Mouse (Mus musculus) embryonic stem cell, embryonic (primary cell): ENCODE measurements at regions not wholly inside any gene's neighbourhood (a gene's known extent, or its start where the extent isn't known, plus 50 kb on each side); places are given as distances from the start of the nearest gene placed in this dataset.

Experiments used
- CTCF ChIA-PET, 4 experiments: fragments of 300-600 bp in 2 of 4; fragments of 350-600 bp in 2 of 4; sonication (Branson Sonifier 250); formaldehyde crosslinking; loops; one replicate each; lab custom pipeline; 2022; ENCODE audit warnings: inconsistent platforms in 2 of 4; lab: Charles Lee
- POLR2A ChIA-PET, 4 experiments: fragments of 300-600 bp in 2 of 4; fragments of 350-600 bp in 2 of 4; sonication (Branson Sonifier 250); formaldehyde crosslinking; loops; one replicate each; lab custom pipeline; 2022; ENCODE audit warnings: antibody characterized with exemption in 4 of 4, inconsistent platforms in 1 of 4; lab: Charles Lee

DNA sequence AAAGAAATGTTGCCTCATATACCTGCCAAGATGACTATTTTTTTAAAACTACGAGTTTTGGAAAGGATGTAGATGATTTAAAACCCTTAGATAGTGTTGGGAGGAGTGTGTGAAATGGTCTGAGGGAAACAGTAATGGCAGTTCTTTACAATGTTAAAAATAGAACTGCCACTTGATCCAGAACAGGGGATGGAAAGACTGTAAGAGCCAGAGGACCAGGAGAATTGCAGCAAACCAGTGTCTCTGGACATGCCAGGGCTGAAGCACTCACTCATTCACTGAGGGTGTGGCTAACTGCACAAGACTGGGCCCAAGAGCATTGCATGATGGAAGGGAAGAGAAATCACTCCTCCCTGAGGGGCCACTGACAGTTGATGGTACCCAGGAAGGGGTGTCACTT is 53.9 kb upstream of the Rasgef1b start:
- ChIA-PET POLR2A (no interaction called here), CTCF (no interaction called here)

DNA sequence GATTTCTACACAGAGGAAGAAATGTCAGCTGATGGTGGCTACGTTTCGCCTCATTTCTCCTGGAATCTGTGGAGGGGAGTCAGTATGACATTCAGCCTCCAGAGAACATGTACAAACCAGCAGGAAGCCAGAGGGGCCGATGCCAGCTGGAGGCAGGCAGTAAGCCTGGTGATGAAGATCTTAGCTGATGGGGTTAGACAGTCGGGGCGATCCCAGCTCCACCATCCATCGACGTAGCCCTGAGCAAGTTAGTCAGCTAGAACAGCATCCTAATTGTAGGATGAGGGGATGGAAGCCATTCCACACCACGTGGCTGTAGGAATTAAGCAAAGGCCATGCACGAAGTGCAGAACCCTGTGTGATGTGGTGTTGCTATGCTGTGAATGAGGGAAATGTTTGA is 57.0 kb upstream of the Rasgef1b start:
- ChIA-PET CTCF (no interaction called here), POLR2A (no interaction called here)

DNA sequence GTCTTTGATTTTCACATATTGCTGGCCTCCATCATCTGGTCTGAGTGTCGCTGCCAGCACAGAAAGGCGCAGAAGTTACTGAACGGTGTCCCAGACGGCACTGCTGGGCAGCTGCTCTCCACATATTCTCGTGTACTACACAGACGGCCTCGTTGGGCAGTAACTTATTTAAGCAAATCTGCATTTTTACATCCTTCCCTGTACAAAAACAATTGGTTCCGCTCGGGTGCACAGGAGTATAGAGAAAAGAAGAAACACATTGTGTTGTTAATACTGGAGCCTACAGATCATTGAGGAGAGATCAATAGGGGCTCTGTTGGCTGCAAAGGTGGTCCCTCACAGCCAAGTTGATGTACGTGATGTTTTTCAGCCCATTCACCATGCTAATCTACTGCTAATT is 58.4 kb upstream of the Rasgef1b start:
- CTCF ChIA-PET, result interaction anchor here in 1 of 4 experiments (0.6 kb wide), 1 partner anchor 36 kb away, joined by 7 read pairs; no protein-coding TSS in a partner anchor
- POLR2A ChIA-PET, result no interaction called here

GRCm38 (mm10) chr5:99787665-99788366 is 59.0 kb upstream of the Rasgef1b start:
- CTCF ChIA-PET, result interaction anchor here in 1 of 4 experiments (0.6 kb wide), 1 partner anchor 36 kb away, joined by 7 read pairs; no protein-coding TSS in a partner anchor
- POLR2A ChIA-PET, result no interaction called here

- ChIA-PET CTCF (interaction anchor here in 1 of 4 experiments (0.6 kb wide), 1 partner anchor 88 kb away, joined by 3 read pairs; no protein-coding TSS in a partner anchor), POLR2A (interaction anchor here in 1 of 4 experiments (0.6 kb wide), 1 partner anchor 315 kb away, joined by 3 read pairs; no protein-coding TSS in a partner anchor)
Observed at GRCm38 (mm10) chr5:99790733-99791132, 61.9 kb upstream of the Rasgef1b start.

- ChIA-PET POLR2A (no interaction called here), CTCF (no interaction called here)
Observed at GRCm38 (mm10) chr5:99800543-99800942, 71.7 kb upstream of the Rasgef1b start.

DNA sequence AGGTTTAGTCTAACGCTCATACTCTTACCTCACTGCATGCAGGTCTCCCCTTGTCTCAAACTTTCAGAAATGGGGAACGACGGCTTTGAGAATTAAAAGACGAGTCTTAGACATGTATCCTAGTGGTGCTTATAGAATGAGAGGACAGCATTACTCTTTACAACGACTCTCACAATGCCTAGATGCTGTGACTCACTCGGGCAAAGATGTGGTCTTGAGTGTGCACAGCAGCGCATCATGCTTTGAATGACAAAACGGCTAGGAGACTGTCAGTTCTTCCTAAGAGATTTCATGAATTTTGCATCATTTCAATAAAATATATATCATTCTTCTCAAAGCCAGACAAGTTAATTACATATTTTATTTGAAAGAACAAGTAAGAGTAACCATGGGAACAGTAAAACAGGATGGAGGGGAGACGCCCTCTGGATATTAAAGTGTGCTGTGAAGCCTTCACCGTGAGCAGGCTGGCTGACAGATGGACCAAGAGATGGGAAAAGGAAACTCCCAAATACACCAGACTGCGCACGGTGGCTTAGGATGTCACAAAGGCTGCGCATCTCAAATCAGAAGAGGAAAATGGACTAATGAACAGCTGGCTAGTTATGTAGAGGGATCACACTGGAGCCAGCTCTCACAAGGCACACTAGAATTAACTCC is 73.1 kb upstream of the Rasgef1b start:
- POLR2A ChIA-PET, result no interaction called here
- CTCF ChIA-PET, result interaction anchor here in 1 of 4 experiments (0.5 kb wide), 1 partner anchor 627 kb away, joined by 8 read pairs; no protein-coding TSS in a partner anchor

DNA sequence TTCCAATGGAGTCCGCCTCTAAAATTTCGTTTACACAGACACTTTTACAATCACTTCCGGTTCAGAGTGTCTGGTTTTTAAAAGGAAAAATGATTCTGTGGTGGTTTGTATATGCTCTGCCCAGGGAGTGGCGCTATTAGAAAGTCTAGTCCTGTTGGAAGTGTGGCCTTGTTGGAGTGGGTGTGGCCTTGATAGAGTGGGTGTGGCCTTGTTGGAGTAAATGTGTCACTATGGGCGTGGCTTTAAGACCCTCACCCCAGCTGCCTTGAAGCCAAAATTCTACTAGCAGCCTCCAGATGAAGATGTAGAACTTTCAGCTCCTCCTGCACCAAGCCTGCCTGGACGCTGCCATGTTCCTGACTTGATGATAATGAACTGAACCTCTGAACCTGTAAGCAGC is 79.2 kb upstream of the Vamp9 start:
- ChIA-PET POLR2A (no interaction called here), CTCF (no interaction called here)

- CTCF ChIA-PET, result no interaction called here
- POLR2A ChIA-PET, result interaction anchor here in 1 of 4 experiments (0.9 kb wide), 1 partner anchor 29 kb away, joined by 3 read pairs; no protein-coding TSS in a partner anchor
Observed at GRCm38 (mm10) chr5:99828516-99828915, 77.5 kb upstream of the Vamp9 start.

- CTCF ChIA-PET, result no interaction called here
- POLR2A ChIA-PET, result no interaction called here
Observed at GRCm38 (mm10) chr5:99838236-99838775, 67.7 kb upstream of the Vamp9 start.

DNA sequence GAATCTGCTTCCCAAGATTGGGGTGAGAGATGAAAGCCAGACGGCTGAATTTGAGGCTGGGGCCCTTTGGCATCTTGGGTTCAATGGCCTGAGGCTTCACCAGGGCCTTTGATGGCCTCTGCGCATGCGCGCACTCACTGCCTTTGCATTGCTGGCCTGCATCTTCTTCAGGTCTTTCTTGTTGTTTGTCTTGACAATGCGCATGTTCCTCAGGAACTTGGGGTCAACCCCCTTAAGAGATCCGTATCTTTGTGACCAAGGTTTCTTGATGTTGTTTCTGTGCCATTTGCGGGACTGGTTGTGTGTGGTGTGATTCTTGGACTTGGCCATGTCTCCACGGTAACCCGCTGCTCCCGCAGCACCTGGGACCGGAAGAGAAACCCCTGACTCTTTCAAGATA is 66.4 kb upstream of the Vamp9 start:
- POLR2A ChIA-PET, result no interaction called here
- CTCF ChIA-PET, result interaction anchor here in 1 of 4 experiments (0.7 kb wide), 1 partner anchor 89 kb away, joined by 5 read pairs; no protein-coding TSS in a partner anchor

DNA sequence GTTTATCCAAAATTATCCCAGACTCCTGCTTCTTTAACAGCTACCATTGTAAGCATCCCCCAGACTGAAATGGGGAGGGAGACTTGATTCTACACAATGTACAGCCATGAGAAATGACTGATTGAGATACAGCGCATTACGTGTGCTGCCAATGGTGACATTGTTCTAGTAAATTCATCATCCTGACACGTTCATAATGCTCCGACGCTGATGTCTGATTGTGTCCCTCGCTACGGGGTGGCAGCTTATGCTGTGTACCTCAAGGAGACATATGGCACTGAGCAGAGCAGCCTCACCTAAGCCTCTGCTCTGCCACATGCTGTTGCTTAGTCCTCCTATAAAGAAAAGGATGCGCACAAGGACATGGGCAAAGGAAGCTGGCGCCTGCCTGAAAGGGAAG is 65.2 kb upstream of the Vamp9 start:
- POLR2A ChIA-PET, result no interaction called here
- CTCF ChIA-PET, result no interaction called here

- ChIA-PET CTCF (interaction anchor here in 1 of 4 experiments (0.8 kb wide), 1 partner anchor 22 kb away, joined by 3 read pairs; no protein-coding TSS in a partner anchor), POLR2A (no interaction called here)
Observed at GRCm38 (mm10) chr5:99845565-99846255, 60.3 kb upstream of the Vamp9 start.

- CTCF ChIA-PET, result no interaction called here
- POLR2A ChIA-PET, result interaction anchor here in 1 of 4 experiments (0.6 kb wide), 1 partner anchor 125 kb away, joined by 3 read pairs; no protein-coding TSS in a partner anchor
Observed at GRCm38 (mm10) chr5:99848158-99848988, 57.7 kb upstream of the Vamp9 start.

GRCm38 (mm10) chr5:99849001-99849400 is 57.1 kb upstream of the Vamp9 start:
- CTCF ChIA-PET, result interaction anchor here in 1 of 4 experiments (0.9 kb wide), 1 partner anchor 242 kb away, joined by 3 read pairs; no protein-coding TSS in a partner anchor
- POLR2A ChIA-PET, result interaction anchor here in 1 of 4 experiments (0.6 kb wide), 1 partner anchor 124 kb away, joined by 3 read pairs; no protein-coding TSS in a partner anchor

DNA sequence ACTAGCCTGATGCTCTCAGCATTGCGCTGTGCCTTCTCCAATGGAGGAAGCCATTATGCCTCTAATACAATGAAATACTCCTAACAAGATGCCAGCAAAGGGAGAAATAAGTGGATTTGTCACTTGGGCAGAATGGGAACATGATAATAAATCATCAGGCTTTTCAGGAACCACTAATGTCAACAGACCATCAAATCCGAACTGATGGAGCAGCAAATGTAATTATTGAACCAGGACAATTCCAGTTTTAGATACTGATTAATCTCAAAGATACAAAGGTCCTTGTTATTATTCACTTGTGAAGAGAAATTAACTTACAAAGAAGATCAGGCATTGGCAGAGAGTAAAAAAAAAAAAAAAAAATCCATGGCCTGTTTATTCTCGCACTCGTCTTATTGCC is 53.7 kb upstream of the Vamp9 start:
- CTCF ChIA-PET, result no interaction called here
- POLR2A ChIA-PET, result no interaction called here
